Mouse (Mus musculus) stomach, embryonic 16.5 days (tissue): ENCODE data around the gene Psmf1. TPM values are rescaled to one million over a fixed set of nuclear protein-coding genes. Genes with fewer than 3 reads are reported as not detected.

Experiments
- ATAC-seq: fragments of 200-750 bp; cut with Nextera tagmentation; 2 replicates; pipeline ENCODE4 v1.8.0; 2017; ENCODE audit warnings: moderate number of reproducible peaks, moderate TSS enrichment; ENCODE audit not compliant: insufficient read depth, low FRiP score
- H3K27ac ChIP-seq: fragments of 300-500 bp; sonication (generic); 2 replicates; pipeline ENCODE4 v1.5.1; 2014; ENCODE audit warnings: low read length
- H3K27me3 ChIP-seq: fragments of 300-500 bp; sonication (generic); 2 replicates; pipeline ENCODE4 v1.6.1; 2014; ENCODE audit warnings: low read length, control low read depth, mixed read lengths; ENCODE audit not compliant: control insufficient read depth, insufficient read depth
- H3K36me3 ChIP-seq: fragments of 300-500 bp; sonication (generic); 2 replicates; pipeline ENCODE4 v1.6.1; 2014; ENCODE audit warnings: low read length; ENCODE audit not compliant: control insufficient read depth, insufficient read depth
- H3K4me1 ChIP-seq: fragments of 300-500 bp; sonication (generic); 2 replicates; pipeline ENCODE4 v1.6.1; 2014; ENCODE audit warnings: low read length, control low read depth, mixed read lengths; ENCODE audit not compliant: control insufficient read depth, insufficient read depth
- H3K4me2 ChIP-seq: fragments of 300-500 bp; sonication (generic); 2 replicates; pipeline ENCODE4 v1.6.1; 2014; ENCODE audit warnings: low read depth, low read length, mixed read lengths
- H3K4me3 ChIP-seq: fragments of 300-500 bp; sonication (generic); replicated peaks from 2 replicates; pipeline ENCODE4 v1.5.1; 2014; ENCODE audit warnings: mild to moderate bottlenecking, low read length
- H3K9ac ChIP-seq: fragments of 300-500 bp; sonication (generic); 2 replicates; pipeline ENCODE4 v1.6.1; 2014; ENCODE audit warnings: low read length
- H3K9me3 ChIP-seq: fragments of 300-500 bp; sonication (generic); replicated peaks from 2 replicates; pipeline ENCODE4 v1.6.1; 2016; ENCODE audit warnings: low read length, control low read depth; ENCODE audit not compliant: control insufficient read depth
- WGBS: fragments of 180-500 bp; shearing (Covaris S2); extraction: QIAGEN DNeasy Blood & Tissue Kit; methylation state at CpG from one replicate; pipeline ENCODE4 v1.1.7; 2014; 5-methylcytosine and 5-hydroxymethylcytosine counted together
- polyA plus RNA-seq: library from polyadenylated mRNA; unstranded; fragments of >200 nt; fragmentation: Nextera tagmentation; extraction: Ambion mirVana; gene quantifications from 2 replicates; pipeline ENCODE4 v1.2.1, GENCODE M21; 2015

The Psmf1 gene
- polyA plus RNA-seq, 1 experiment from 2014 or later: 41.4 TPM

GRCm38 (mm10) chr2:151668433-151668832 is 75.6 kb downstream of the Psmf1 start, which contains the start of gene Rad21l:
TSS of gene Rad21l (minus strand) at chr2:151668533.
- 74% methylated on average over 3 of the region's 3 CpGs for WGBS
- Histone ChIP-seq H3K4me3 (no peak within 1 kb of the TSS), H3K36me3 (no peaks in the 10 kb centered on the region), H3K4me2 (no peak within 1 kb of the TSS), H3K9me3 (peaks cover 4% of the 10 kb centered on the region; the same call in 1 of the 2 replicates), H3K27ac (no peak within 1 kb of the TSS), H3K27me3 (no peaks in the 10 kb centered on the region), H3K4me1 (peaks cover 4% of the 10 kb centered on the region; the same call in 1 of the 2 replicates), H3K9ac (no peak within 1 kb of the TSS)
- no peak for ATAC-seq

Other genes starting within 250 kb of the Psmf1 start
- 553 and 572 TPM in 2 replicates for gene Fkbp1a, start 201.7 kb downstream of the Psmf1 start, polyA plus RNA-seq
- 25.9 and 36.2 TPM in 2 replicates for gene Sdcbp2, start 171.6 kb downstream of the Psmf1 start, polyA plus RNA-seq
- 0.95 and 2.4 TPM in 2 replicates for gene Snph, start 111.6 kb downstream of the Psmf1 start, polyA plus RNA-seq
- gene Rad21l, start 75.7 kb downstream of the Psmf1 start, polyA plus RNA-seq: not detected in 2 replicates
- gene Tmem74b, start 42.2 kb downstream of the Psmf1 start, polyA plus RNA-seq: 0.85 and 1.3 TPM in 2 replicates
- 0.09 TPM in 1 of 2 replicates, not detected in the other for gene Rspo4, start 98.7 kb upstream of the Psmf1 start, polyA plus RNA-seq
- 0.46 and 0.81 TPM in 2 replicates for gene Angpt4, start 167.0 kb upstream of the Psmf1 start, polyA plus RNA-seq
- gene Fam110a, start 236.0 kb upstream of the Psmf1 start, polyA plus RNA-seq: 31.2 and 32.7 TPM in 2 replicates